Mouse (Mus musculus) spleen, adult 2 months (tissue): ENCODE results near the gene Fahd1. TPM values are rescaled to one million over a fixed set of nuclear protein-coding genes. Genes with fewer than 3 reads are reported as not detected.

Experiments
- DNase-seq, 2 experiments: peaks; one replicate each; pipeline versions ENCODE4 v3.0.0 to v3.0.0-alpha.2; 2012 to 2021; ENCODE audit warnings: low spot score in 2 of 2, low read depth in 1 of 2
- H3K27ac ChIP-seq: fragments of 200-500 bp; 2 replicates; pipeline ENCODE4 v1.5.1; 2012; ENCODE audit warnings: low read length, inconsistent platforms; ENCODE audit not compliant: insufficient read depth
- H3K27me3 ChIP-seq: fragments of 200-500 bp; 2 replicates; pipeline ENCODE4 v1.6.1; 2012; ENCODE audit warnings: mild to moderate bottlenecking, moderate library complexity, low read length, inconsistent platforms; ENCODE audit not compliant: control insufficient read depth, insufficient read depth
- H3K36me3 ChIP-seq: fragments of 200-500 bp; 2 replicates; pipeline ENCODE4 v1.6.1; 2012; ENCODE audit warnings: mild to moderate bottlenecking, low read length, inconsistent platforms; ENCODE audit not compliant: control insufficient read depth, insufficient read depth
- H3K4me1 ChIP-seq: fragments of 200-500 bp; 2 replicates; pipeline ENCODE4 v1.6.1; 2011; ENCODE audit warnings: inconsistent platforms; ENCODE audit not compliant: control insufficient read depth, insufficient read depth, insufficient read length
- H3K4me3 ChIP-seq: fragments of 200-500 bp; 2 replicates; pipeline ENCODE4 v1.5.1; 2011; ENCODE audit warnings: mild to moderate bottlenecking, inconsistent platforms; ENCODE audit not compliant: insufficient read depth, insufficient read length; ENCODE audit errors: extremely low read depth
- CTCF ChIP-seq: fragments of 200-500 bp; IDR thresholded peaks from 2 replicates; pipeline ENCODE4 v1.5.1; 2011; ENCODE audit warnings: mild to moderate bottlenecking, inconsistent platforms; ENCODE audit not compliant: insufficient read depth, insufficient read length, insufficient replicate concordance; ENCODE audit errors: extremely low read depth
- POLR2A ChIP-seq: fragments of 200-500 bp; IDR thresholded peaks from 2 replicates; pipeline ENCODE4 v1.6.1; 2011; ENCODE audit warnings: low read depth, low read length, inconsistent platforms
- WGBS: fragments of 180-500 bp; shearing (Covaris S2); methylation state at CpG from one replicate; pipeline ENCODE4 v1.1.7; 2018; 5-methylcytosine and 5-hydroxymethylcytosine counted together
- polyA plus RNA-seq: library from polyadenylated mRNA; depleted of rRNA; stranded (reverse); fragments of >200 nt; gene quantifications from 2 replicates; pipeline ENCODE4 v1.2.3, GENCODE M21; 2012; rRNA removed

Gene Fahd1
- 7.7 and 8.7 TPM in 2 replicates for polyA plus RNA-seq

DNA sequence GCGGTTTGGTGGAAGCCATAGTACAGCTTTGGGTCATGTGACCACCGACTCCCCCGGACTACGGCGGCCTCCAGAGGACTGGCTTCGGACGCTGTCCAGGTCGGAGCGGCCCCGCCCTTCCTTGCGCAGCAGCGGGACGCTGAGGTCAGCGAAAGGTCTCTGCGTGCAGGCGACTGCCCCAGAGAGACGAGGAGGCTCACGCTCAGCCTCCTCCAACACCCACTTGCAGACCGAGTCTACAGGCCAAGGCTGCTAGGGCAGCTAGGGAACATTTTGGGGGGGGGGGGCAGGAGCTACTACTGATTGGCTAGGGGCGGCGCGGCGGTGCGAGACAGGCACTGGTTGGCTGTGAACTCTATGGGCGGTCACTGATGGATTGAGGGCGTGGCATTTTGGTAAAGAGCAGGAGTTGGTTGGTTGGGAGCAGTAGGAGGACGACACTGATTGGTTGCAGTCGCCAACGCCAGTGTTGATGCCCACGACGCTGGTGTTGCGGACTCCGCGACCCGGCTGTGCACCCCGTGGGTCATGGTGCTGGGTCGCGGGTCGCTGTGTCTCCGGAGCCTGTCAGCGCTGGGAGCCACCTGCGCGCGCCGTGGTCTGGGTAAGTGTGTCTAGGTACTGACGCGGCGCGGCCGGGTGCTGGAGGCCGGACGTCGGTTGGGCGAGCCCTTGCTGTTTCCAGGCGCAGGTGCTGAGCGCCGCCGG is at the start of gene Fahd1:
Gene Fahd1 (minus strand): TSS at position 300 of the 708 bp plus-strand sequence.
- WGBS = under 1% methylated on average over 58 of the region's 58 CpGs
- H3K4me1 ChIP-seq = peaks cover 4% of the 10 kb centered on the region; the same call in 1 of the 2 replicates
- peak within 1 kb of the TSS; percentile 95 for H3K27ac ChIP-seq
- peak within 1 kb of the TSS; percentile 89 for H3K4me3 ChIP-seq
- peak; percentile 92 to 95 for DNase-seq
- H3K36me3 ChIP-seq = peaks cover 5% of the 10 kb centered on the region
- TF ChIP-seq POLR2A (peak; percentile 34; the same call in 1 of the 2 replicates), CTCF (no peak)
- H3K27me3 ChIP-seq = no peaks in the 10 kb centered on the region

GRCm38 (mm10) chr17:24899153-24899552 is 49.0 kb upstream of the Fahd1 start:
- no peak for DNase-seq
- no peak overlapping the region for H3K4me3 ChIP-seq
- TF ChIP-seq POLR2A (no peak), CTCF (no peak)
- H3K27me3 ChIP-seq = no peaks in the 10 kb centered on the region
- peaks cover 36% of the 10 kb centered on the region for H3K36me3 ChIP-seq
- WGBS = 93% methylated on average over 5 of the region's 5 CpGs
- H3K27ac ChIP-seq = no peak overlapping the region
- peaks cover 13% of the 10 kb centered on the region for H3K4me1 ChIP-seq

GRCm38 (mm10) chr17:24898041-24898854 is 48.1 kb upstream of the Fahd1 start:
- Histone ChIP-seq H3K4me1 (peaks cover 14% of the 10 kb centered on the region), H3K27ac (no peak overlapping the region), H3K4me3 (no peak overlapping the region), H3K27me3 (no peaks in the 10 kb centered on the region), H3K36me3 (peaks cover 32% of the 10 kb centered on the region)
- no peak for TF ChIP-seq POLR2A
- no peak for TF ChIP-seq CTCF
- 90% methylated on average over 4 of the region's 4 CpGs for WGBS
- DNase-seq = no peak

- Histone ChIP-seq H3K36me3 (peaks cover 30% of the 10 kb centered on the region), H3K27ac (no peak overlapping the region), H3K4me1 (peaks cover 14% of the 10 kb centered on the region), H3K27me3 (no peaks in the 10 kb centered on the region), H3K4me3 (no peak overlapping the region)
- 88% methylated on average over 4 of the region's 4 CpGs for WGBS
- TF ChIP-seq POLR2A (no peak), CTCF (no peak)
- DNase-seq = no peak
Measured at GRCm38 (mm10) chr17:24897600-24897999, 47.4 kb upstream of the Fahd1 start.

DNA sequence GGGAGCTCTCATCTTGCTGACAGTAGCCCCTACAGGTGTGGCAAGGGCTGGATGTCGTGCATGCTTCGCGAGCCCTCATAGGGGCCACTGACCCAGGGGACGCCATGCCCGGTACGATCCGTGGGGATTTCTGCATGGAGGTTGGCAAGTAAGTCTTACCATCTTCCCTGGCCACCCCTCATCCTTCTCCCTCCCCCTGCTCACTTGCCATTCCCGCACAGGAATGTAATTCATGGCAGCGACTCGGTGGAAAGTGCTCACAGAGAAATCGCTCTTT is 46.8 kb upstream of the Fahd1 start:
- H3K36me3 ChIP-seq = peaks cover 34% of the 10 kb centered on the region
- H3K4me1 ChIP-seq = peaks cover 14% of the 10 kb centered on the region
- no peak for DNase-seq
- H3K4me3 ChIP-seq = peak overlapping the region; percentile 86
- H3K27ac ChIP-seq = peak overlapping the region; percentile 59; the same call in 1 of the 2 replicates
- H3K27me3 ChIP-seq = no peaks in the 10 kb centered on the region
- TF ChIP-seq CTCF = no peak
- TF ChIP-seq POLR2A = no peak
- 65% methylated on average over 11 of the region's 11 CpGs for WGBS

DNA sequence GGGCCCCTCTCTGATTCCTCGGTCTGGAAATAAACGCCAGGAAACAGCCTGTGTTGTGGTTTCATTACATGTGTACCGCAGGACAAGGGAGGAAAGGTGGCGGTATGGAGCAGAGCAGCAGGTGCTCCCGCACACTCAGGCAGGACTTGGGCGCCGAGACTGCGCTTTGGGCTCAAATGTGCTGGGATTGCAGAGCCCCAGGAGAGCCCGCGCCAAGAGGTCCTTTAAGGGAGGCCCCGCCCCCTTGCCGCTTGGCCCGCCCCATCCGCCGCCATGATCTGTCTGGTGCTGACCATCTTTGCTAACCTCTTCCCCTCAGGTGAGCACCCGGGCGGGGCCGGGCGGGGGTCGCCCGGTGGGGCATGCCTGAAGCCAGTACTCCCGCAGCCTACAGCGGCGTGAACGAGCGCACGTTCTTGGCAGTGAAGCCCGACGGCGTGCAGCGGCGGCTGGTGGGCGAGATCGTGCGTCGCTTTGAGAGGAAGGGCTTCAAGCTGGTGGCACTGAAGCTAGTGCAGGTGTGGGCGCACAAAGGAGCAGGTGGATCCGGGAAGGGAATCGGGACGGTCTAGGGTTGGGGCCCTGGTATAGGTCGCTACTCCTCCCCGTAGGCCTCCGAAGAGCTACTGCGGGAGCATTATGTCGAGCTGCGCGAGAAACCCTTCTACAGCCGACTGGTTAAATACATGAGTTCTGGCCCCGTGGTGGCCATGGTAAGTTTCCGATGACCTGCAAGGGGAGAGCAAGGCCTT is 46.3 kb upstream of the Fahd1 start, which contains the start of gene Nme3:
Gene Nme3 (plus strand): TSS at position 260 of the 752 bp plus-strand sequence.
- H3K27me3 ChIP-seq = no peaks in the 10 kb centered on the region
- TF ChIP-seq POLR2A = 0 out of 2 replicates have a peak, but pooled peaks have one; percentile 6
- TF ChIP-seq CTCF = no peak
- H3K27ac ChIP-seq = peak within 1 kb of the TSS; percentile 91
- DNase-seq = peak in 1 of 2 experiments; percentile 68
- peak within 1 kb of the TSS; percentile 86 for H3K4me3 ChIP-seq
- WGBS = 2% methylated on average over 50 of the region's 50 CpGs
- H3K36me3 ChIP-seq = peaks cover 29% of the 10 kb centered on the region
- H3K4me1 ChIP-seq = peaks cover 14% of the 10 kb centered on the region
